Mouse (Mus musculus): Measurements from ENCODE around the gene Tcf15. TPM values are rescaled to one million over a fixed set of nuclear protein-coding genes. Genes with fewer than 3 reads are reported as not detected.

The Tcf15 gene
- total RNA-seq, 2 experiments from 2014 or later: 44.1 to 53.6 TPM

DNA sequence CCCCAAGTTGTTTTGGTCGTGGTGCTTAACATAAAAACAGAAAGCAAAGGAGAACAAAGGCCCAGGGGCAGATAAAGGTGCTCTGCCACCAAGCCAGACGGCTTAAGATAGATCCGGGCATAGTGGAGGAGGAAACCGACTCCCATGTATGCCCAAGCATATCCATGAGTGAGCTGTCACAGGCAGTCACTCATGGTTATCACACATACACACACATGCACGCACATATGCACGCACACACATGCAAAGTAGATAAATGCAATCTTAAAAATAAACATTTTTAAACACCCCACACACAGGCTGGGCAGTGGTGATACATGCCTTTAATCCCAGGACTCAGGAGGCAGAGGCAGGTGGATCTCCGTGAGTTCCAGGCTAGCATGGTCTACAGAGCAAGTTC is 25.7 kb upstream of the Tcf15 start:
- no peak for DNase-seq
- intact Hi-C loops (cut with DNase I): no loop called here

- intact Hi-C loops (cut with DNase I): no loop called here
- DNase-seq: no peak
Measured at GRCm38 (mm10) chr2:152119228-152119865, 24.0 kb upstream of the Tcf15 start.

DNA sequence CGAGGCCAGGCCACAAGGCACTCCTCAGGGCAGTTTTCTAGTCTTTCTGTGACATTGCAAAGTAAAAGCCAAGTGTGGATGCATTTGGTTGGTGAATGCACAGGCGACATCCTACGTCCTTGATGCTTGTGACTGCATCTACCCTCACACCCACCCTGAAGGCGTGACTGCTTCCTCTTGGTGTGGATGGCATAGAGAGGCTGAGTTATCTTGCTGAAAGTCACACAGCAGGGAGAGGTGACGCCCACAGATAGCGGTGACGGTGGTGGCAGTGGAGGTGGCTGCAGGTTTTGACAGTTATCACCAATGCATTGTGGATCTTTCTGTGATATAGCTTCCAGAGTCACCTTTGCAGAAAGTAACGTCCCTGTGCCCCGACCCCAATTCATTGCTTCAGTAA is 20.5 kb upstream of the Tcf15 start:
- no peak for DNase-seq
- intact Hi-C loops (cut with DNase I): no loop called here

DNA sequence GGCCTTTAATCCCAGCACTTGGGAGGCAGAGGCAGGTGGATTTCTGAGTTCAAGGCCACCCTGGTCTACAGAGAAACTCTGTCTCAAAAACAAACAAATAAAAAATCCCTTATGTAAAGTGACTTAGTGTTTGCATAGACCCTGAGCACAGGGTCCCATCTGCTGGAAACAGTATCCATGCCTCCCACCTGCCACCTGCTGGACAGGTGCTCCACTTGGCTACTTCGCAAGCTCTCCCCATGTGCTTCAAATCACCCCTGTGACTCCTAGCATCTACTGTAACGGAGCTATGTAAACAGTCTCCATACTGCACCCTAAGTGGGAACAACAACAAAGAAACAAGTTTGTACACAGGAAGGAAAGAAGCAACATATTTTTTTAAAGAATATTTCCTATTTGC is 14.8 kb upstream of the Tcf15 start:
- intact Hi-C loops (cut with DNase I): no loop called here
- no peak for DNase-seq

GRCm38 (mm10) chr2:152129778-152130177 is 13.6 kb upstream of the Tcf15 start:
- intact Hi-C loops (cut with DNase I): no loop called here
- DNase-seq: no peak

GRCm38 (mm10) chr2:152132016-152132415 is 11.3 kb upstream of the Tcf15 start:
- DNase-seq: no peak
- intact Hi-C loops (cut with DNase I): no loop called here

GRCm38 (mm10) chr2:152132691-152133090 is 10.7 kb upstream of the Tcf15 start:
- intact Hi-C loops (cut with DNase I): no loop called here
- DNase-seq: no peak

DNA sequence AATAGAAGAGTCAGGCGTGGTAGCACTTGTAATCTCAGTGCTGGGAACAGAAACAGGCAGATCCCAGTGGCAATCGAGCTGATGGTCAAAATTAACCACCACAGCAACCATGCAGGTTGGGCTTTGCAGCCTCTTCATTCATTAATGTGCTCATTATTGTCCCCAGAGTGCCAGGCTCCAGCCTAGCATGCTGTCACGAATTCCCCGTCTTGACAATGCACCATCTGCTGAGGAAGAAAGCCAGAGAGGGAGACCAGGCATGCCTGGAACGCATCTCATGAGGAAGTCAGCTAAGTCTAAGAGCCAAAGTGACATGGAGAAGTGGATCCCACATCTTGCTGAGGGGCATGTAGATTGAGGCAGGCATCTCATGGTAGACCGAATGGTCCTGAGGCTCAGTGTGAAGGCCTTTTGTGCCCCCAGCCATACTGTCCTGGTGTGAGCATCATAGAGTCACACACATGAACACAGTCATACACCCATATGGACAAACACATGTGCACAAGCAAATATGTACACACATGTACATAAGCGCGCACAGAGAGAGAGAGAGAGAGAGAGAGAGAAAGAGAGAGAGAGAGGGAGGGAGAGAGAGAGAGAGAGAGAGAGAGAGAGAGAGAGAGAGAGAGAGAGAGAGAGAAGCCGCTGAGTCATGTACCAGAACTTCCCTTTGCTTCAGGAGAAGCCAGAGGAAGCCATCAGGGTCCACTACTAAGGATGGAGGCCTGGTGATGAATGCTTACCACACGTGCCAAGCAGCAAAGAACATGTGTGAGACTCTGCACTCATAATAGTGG is 4.0 kb upstream of the Tcf15 start:
- DNase-seq: no peak
- intact Hi-C loops (cut with DNase I): no loop called here

GRCm38 (mm10) chr2:152140941-152141340 is 2.4 kb upstream of the Tcf15 start:
- intact Hi-C loops (cut with DNase I): loop anchor here (2.0 kb wide), 1 partner anchor 28 kb away; no protein-coding TSS in a partner anchor
- DNase-seq: no peak

GRCm38 (mm10) chr2:152141491-152141890 is 1.9 kb upstream of the Tcf15 start:
- DNase-seq: peak in 1 of 2 experiments; percentile 22
- intact Hi-C loops (cut with DNase I): loop anchor here (2.0 kb wide), 1 partner anchor 29 kb away; no protein-coding TSS in a partner anchor

GRCm38 (mm10) chr2:152142046-152142445 is 1.3 kb upstream of the Tcf15 start:
- peak; percentile 46 to 54 for DNase-seq
- intact Hi-C loops (cut with DNase I): loop anchor here (2.0 kb wide), 1 partner anchor 47 kb away; no protein-coding TSS in a partner anchor

GRCm38 (mm10) chr2:152142571-152142970 is 790 bp upstream of the Tcf15 start:
- DNase-seq: no peak
- intact Hi-C loops (cut with DNase I): loop anchor here (2.0 kb wide), 1 partner anchor 46 kb away; no protein-coding TSS in a partner anchor

DNA sequence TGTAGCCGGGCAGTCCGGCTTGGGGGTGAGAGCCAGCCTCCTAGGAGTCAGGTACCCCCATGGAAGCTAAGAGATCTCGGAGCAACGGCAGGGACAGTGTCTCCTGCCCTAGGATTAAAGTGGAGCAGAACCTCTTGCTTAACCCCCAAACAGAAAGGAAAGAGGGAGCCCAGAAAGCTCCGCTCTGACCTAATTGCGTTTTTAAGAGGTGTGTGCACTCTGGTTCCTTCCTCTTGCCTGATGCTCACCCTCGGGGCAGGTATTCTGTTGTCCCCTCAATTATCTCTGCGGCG is 743 bp downstream of the Tcf15 start:
- DNase-seq: no peak

GRCm38 (mm10) chr2:152144501-152144900 is 1.1 kb downstream of the Tcf15 start:
- intact Hi-C loops (cut with DNase I): no loop called here
- DNase-seq: no peak

More for the DNA sequence above, 743 bp downstream of the Tcf15 start:
- intact Hi-C loops (cut with DNase I): no loop called here

- intact Hi-C loops (cut with DNase I): no loop called here
- no peak for DNase-seq
Measured at GRCm38 (mm10) chr2:152145711-152146110, 2.4 kb downstream of the Tcf15 start.

DNA sequence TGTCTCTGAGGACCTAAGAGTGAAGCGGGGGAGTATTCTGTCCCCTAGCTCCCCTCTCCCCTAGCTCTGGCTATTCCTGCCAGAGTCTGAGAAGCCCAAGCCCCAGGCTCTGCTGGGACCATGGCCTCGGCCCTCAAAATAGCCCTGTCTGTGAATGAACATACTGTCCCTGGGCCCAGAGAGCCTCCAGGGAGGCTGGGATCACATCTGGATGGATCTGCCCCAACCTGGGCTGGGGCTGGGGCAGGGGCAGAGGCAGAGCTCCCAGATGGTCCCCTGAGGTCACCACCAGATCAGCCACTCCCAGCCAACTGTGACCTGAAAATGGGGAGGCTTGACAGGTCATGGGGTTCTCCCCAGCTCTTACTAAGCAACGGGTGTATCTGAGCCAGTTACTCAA is 3.7 kb downstream of the Tcf15 start:
- intact Hi-C loops (cut with DNase I): no loop called here
- DNase-seq: no peak

DNA sequence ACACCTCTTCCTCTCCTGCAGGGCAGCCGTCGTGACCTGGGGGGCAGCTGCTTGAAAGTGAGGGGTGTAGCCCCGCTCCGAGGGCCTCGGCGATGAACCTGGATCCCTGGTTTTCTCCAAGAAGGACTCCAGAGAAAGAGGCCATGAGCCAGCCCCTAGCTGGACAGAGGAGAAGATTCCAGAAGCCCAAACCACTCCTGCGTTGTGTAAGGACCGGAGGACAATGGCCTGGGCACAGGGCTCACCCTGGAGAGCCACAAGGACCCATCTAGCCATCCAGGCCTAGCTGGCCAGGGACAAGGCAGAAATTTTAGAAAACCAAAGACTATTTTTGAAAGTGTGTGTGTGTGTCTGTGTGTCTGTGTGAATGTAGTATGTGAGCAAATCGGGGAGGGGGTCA is 5.3 kb downstream of the Tcf15 start:
- no peak for DNase-seq
- intact Hi-C loops (cut with DNase I): no loop called here

- DNase-seq: no peak
- intact Hi-C loops (cut with DNase I): no loop called here
Measured at GRCm38 (mm10) chr2:152149891-152150290, 6.5 kb downstream of the Tcf15 start.

GRCm38 (mm10) chr2:152150373-152150772 is 7.0 kb downstream of the Tcf15 start:
- peak in 1 of 2 experiments; percentile 42 for DNase-seq
- intact Hi-C loops (cut with DNase I): no loop called here

DNA sequence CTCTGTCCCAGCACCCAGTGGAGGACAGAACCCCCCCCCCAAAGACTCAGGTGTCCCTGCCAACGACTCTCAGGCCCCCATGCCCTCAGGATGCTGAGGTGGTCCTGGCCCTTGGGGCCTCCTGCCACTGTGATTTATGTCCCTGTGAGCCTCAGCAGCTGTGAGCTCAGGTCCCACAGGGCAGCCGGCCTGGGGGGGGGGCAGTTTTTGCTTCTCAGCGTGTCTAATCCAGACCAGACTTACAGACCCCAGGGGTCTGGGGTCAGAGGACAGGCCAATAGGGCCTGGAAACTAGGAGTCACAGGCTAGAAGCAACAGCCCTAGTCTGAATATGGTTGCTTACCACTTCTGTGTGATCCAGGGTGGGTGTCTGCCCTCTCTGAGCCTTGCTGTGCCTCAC is 10.0 kb downstream of the Tcf15 start:
- intact Hi-C loops (cut with DNase I): no loop called here
- no peak for DNase-seq

DNA sequence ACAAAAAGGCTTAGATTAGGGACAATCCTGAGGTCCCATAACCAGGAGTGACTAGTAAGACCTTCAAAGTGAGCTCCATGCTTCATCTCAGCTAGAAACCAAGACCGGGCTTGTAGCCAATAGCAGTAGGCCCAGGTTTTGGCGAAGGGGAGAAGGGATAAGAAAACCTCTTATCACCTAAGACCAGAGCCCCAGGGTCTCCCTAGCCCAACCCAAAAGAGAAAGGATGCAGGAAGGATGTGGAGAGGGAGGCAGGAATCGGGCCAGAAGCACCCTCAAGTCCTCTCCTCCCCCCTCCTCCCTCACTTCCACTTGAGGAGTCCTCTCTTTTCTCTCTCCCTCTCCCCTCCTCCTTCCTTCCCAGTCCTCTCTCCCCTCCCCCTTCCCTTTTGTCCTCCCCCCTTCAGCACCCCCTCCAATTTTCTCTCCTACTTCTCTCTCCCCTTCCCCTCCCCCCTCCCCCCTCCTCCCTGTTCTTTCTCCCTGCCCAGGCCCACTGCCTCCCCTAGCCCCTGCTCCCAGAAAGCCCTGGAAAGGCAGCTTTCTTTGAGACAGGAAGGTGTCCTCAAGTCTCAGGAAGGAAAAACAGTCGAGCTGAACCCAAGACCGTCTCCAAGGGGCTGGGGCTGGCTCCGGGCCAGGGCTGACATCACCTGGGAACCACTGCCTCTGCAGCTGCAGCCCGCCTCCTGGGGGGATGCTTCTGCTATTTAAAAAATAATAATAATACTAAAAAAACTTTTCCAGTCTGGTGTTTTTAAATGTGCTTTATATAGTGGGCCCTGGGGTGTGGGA is 12.2 kb downstream of the Tcf15 start:
- intact Hi-C loops (cut with DNase I): loop anchor here (2.0 kb wide), 1 partner anchor 23 kb away; no protein-coding TSS in a partner anchor
- DNase-seq: peak; percentile 83 to 86
